Mouse (Mus musculus) telencephalon, adult 2 months (tissue): ENCODE results near the gene Larp7.

Experiments
- DNase-seq: peaks from one replicate; pipeline ENCODE4 v3.0.0-alpha.2; 2011; ENCODE audit warnings: low read depth, low spot score

Larp7 gene

GRCm38 (mm10) chr3:127552973-127553719, at the start of gene Larp7, which contains the start of gene Zgrf1:
TSS of gene Larp7 (minus strand) at chr3:127553349.
TSS of gene Zgrf1 (plus strand) at chr3:127553489.
- peak; percentile 98 for DNase-seq

GRCm38 (mm10) chr3:127597136-127597535, 44.0 kb upstream of the Larp7 start:
- no peak for DNase-seq

- DNase-seq, result peak; percentile 29
Measured at GRCm38 (mm10) chr3:127572557-127572956, 19.4 kb upstream of the Larp7 start.

GRCm38 (mm10) chr3:127565129-127565528, 12.0 kb upstream of the Larp7 start:
- no peak for DNase-seq

GRCm38 (mm10) chr3:127562974-127563373, 9.8 kb upstream of the Larp7 start:
- DNase-seq, result no peak

- DNase-seq, result no peak
Measured at GRCm38 (mm10) chr3:127558201-127558600, 5.1 kb upstream of the Larp7 start.

- no peak for DNase-seq
Measured at GRCm38 (mm10) chr3:127554723-127555122, 1.6 kb upstream of the Larp7 start.

GRCm38 (mm10) chr3:127553720-127554043, 533 bp upstream of the Larp7 start:
- DNase-seq, result no peak

GRCm38 (mm10) chr3:127552434-127552972, 646 bp downstream of the Larp7 start:
- DNase-seq, result no peak

GRCm38 (mm10) chr3:127547882-127548281, 5.3 kb downstream of the Larp7 start:
- no peak for DNase-seq

GRCm38 (mm10) chr3:127544610-127545121, 8.5 kb downstream of the Larp7 start:
- no peak for DNase-seq

GRCm38 (mm10) chr3:127543976-127544375, 9.2 kb downstream of the Larp7 start:
- no peak for DNase-seq

- DNase-seq, result no peak
Measured at GRCm38 (mm10) chr3:127539193-127539592, 14.0 kb downstream of the Larp7 start.

GRCm38 (mm10) chr3:127530293-127530692, 22.9 kb downstream of the Larp7 start:
- DNase-seq, result no peak

GRCm38 (mm10) chr3:127529824-127530223, 23.3 kb downstream of the Larp7 start:
- no peak for DNase-seq

- no peak for DNase-seq
Measured at GRCm38 (mm10) chr3:127529210-127529609, 23.9 kb downstream of the Larp7 start.

GRCm38 (mm10) chr3:127527465-127528034, 25.6 kb downstream of the Larp7 start:
- no peak for DNase-seq

GRCm38 (mm10) chr3:127525188-127525819, 27.8 kb downstream of the Larp7 start:
- DNase-seq, result no peak

GRCm38 (mm10) chr3:127521156-127521555, 32.0 kb downstream of the Larp7 start:
- DNase-seq, result no peak

GRCm38 (mm10) chr3:127520300-127520699, 32.8 kb downstream of the Larp7 start:
- no peak for DNase-seq

GRCm38 (mm10) chr3:127515251-127515650, 37.9 kb downstream of the Larp7 start:
- DNase-seq, result no peak

GRCm38 (mm10) chr3:127513699-127514098, 39.5 kb downstream of the Larp7 start:
- DNase-seq, result no peak
